Mouse (Mus musculus) heart, adult 18-20 months (tissue): ENCODE measurements around the gene Paqr4. TPM values are rescaled to one million over a fixed set of nuclear protein-coding genes. Genes with fewer than 3 reads are reported as not detected.
A peak's percentile ranks its signal among the peaks of the same experiment; 100 is the strongest.

Experiments used
- DNase-seq, 2 experiments: peaks; one replicate each; pipeline ENCODE4 v3.0.0; 2021 to 2022; ENCODE audit warnings: mixed read lengths in 1 of 2
- total RNA-seq, 2 experiments: library from RNA; stranded (reverse); gene quantifications; 2 replicates each; pipeline ENCODE4 v1.2.3; 2021

The Paqr4 gene
- total RNA-seq, 2 experiments from 2014 or later = 22.9 to 29.2 TPM

DNA sequence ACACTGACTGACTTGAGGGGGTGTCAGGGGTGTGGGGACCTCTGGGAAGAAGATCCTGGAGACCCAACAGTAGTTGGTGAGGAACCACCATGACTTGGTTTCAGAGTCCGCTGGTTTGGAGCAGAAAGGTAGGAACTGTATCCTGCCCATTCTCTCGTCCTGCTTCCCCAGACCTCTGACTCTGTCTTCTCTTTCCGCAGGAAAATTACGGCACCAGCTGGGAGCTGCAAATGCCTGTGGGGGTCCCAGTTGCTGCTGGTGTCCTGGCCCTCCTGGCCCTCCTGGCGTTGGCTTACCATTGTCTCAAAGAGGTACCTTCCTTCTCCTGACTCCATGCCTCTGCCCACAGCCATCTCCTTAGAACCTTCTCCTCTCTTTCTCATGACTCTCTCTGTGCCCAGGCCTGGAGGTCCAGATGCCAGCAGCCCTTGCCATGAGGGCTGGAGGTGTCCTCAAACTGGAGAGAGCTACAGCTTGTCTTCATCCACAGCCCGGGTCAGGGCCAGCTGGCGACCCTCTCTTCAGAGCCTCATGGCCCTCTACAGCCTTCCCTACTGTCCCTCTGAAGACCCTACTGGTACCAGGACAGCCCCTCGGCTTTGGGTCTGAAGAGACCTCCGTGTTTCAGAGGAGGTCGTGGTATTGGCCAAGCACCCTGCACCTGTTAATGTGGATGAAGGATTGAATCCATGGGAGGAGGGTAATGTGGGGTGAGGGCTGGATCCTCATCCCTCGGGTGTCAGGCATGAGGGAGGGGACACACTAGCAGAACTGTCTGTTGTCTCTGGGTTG, 8.9 kb upstream of the Paqr4 start:
- no peak for DNase-seq

- peak; percentile 89 to 92 for DNase-seq
Measured at GRCm38 (mm10) chr17:23748631-23749391, 8.1 kb upstream of the Paqr4 start.

- no peak for DNase-seq
Measured at GRCm38 (mm10) chr17:23748026-23748425, 7.4 kb upstream of the Paqr4 start.

DNA sequence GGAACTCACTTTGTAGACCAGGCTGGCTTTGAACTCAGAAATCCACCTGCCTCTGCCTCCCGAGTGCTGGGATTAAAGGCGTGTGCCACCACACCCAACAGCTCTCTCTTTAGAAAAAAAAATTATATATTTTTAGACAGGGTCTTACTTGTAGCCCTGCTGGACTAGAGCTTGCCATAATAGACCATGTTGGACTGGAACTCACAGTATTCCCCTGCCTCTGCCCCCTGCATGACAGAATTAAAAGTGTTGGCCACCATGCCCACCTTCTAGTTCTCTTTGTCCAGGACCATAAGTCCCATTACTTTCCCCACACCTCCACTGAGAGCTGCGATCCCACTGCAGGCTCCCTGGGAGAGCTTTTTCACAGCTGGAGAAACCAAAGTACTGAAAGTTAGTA, 6.8 kb upstream of the Paqr4 start:
- no peak for DNase-seq

- DNase-seq = no peak
Measured at GRCm38 (mm10) chr17:23746767-23747166, 6.1 kb upstream of the Paqr4 start.

DNA sequence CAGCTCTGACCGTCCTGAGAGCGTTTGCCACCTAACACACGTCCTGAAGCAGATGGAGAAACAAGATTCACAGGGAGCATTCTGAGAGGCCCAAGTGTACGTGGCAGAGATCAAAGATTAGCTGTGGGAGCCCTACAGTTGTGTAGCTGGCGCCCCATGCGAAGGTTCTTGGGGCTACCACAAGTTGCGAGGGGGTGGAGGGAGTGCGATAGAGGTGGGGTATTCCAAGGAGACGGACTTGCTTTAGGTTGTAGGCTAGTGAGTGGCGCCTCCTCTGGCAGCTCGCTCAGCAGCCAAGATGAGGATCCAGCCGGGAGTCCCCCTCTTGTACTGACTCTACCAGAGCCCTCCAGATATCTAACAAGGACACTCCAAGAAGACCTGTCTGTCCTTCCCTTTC, 5.6 kb upstream of the Paqr4 start:
- DNase-seq = no peak

DNA sequence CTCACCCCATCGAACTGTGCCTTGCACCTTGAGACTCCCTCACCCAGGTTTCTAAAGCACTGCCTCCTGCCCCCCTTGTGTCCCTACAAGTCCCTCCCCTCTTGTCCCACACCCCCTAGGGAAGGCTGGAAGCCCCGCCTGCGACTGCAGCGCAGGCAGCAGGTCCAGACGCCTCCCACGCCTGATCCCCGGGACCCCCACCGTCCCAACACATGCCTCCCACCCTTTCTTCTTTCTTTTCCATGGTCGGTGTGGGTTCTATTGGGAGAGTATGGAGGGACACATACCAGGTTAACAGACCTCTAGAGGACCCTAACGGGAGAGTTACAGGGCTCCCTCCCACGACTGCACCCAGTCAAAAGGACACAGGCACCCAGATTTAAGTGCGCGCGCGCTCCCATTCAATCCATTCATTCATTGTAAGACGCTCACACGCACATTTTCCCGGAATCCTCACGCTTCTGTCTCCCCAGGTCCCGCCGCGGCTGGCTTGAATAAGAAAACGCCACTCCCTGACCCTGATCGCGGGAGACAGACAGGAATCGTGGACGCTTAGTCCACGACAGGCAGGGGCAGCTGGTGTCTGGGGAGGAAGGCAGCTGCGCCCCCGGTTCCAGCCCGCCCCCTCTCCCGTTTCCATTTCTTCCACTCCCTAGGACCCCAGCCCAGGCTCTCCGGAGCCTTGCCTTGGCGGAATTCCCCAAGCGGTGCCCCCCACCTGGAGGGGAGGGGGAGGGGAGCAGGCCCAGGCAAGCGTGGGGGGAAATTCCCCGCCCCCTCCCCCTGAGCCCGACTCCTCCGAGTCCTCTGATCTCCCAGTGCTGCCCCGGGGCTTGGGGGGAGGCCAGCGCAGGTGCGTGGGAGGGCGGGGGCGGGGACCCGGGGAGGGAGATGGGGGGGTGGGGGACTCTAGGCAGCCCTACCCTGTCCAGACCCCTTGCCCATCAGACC, 4.9 kb upstream of the Paqr4 start, which contains the start of gene Kremen2:
Gene Kremen2 (minus strand): TSS at position 533 of the 951 bp plus-strand sequence.
- no peak for DNase-seq

GRCm38 (mm10) chr17:23744651-23745050, 4.0 kb upstream of the Paqr4 start:
- DNase-seq = no peak

GRCm38 (mm10) chr17:23744076-23744475, 3.4 kb upstream of the Paqr4 start:
- DNase-seq = no peak

- DNase-seq = no peak
Measured at GRCm38 (mm10) chr17:23742941-23743340, 2.3 kb upstream of the Paqr4 start.

DNA sequence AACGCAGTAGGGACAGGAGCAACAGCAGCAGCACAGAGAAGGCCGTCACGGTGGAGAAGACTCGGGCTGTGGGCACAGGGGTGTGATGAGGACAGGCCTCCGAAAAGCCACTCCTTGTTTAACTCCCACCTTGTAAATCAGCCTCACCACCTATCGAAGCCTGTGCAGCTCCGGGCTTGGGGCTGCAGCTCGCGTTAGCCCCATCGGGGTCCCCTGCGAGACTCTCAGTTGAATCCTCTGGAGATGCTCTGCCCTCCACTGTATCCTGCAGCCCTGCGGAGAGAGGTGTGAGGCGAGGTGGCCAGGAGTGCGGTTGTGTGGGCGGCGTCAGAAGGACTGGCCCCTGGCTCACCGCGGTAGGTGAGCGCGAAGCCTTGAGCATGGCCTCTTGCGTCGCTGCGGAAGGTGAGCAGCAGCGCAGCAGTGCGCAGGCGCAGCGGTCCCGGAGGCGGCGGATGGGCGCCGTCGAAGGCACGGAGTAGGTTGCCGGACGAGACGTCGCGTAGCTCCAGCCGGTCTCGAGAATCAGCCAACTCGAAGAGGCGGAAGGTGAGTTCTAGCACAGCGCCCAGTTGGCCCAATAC, 1.6 kb upstream of the Paqr4 start:
- DNase-seq = no peak

DNA sequence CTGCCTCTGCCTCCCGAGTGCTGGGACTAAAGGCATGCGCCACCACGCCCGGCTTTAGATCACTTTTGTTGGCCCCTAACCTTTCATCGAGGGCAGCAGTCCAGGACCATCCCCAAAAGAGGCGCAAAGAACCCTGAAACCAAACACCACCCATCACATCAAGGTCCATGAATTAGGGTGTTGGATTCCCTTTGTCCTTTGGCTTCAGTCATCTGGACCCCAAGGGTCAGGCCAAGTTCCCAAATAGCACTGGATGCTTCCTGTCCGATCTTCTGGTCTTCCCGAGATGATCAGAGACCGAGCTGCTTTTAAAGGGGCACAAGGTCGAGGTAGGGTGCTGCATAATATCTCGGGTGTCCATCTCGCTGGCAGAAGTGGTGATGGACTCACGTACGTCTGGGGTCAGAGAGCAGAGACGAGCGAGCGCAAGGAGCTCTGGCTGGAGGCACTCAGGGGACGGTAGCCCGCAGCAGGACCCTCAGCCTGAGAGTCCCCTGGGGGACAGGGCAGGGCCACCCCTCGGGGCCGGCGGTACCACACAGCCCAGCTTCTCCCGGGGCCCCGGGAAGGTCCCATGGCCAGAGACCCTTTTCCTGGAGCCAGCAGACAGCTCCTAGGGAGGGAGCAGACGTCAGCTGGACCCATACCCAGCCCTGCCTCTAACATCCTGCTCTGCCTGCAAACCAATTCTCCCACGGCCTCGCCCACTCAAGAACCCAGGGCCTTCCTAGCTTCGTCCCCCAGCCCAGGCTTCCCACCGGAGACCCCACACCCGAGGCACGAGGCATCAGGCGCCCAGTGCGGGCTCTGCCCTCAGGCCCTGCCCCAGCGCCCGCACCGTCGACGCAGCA, 917 bp upstream of the Paqr4 start:
- DNase-seq = no peak

DNA sequence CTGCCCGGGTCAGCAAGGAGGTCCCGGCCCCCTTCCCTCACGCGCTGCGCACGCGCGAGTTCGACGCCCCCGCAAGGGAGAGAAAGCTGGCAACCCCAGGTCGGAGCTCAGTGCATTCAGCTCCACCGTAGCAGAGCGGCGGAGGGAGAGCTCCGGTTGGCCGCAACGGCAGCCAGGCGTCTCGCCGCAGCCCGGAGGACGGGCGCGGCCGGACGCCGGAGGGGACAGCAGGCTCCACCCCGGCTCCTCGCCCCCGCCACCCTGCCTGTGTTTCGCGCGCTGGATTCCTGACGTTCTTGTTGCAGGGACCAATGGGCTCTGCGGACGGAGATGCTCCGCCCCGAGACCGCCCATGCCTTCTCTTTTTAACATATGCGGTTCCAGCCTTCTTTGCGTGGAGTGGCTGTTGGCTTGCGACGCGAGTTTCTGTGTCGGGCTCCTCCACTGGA, 507 bp downstream of the Paqr4 start:
- DNase-seq = peak; percentile 92 to 96

DNA sequence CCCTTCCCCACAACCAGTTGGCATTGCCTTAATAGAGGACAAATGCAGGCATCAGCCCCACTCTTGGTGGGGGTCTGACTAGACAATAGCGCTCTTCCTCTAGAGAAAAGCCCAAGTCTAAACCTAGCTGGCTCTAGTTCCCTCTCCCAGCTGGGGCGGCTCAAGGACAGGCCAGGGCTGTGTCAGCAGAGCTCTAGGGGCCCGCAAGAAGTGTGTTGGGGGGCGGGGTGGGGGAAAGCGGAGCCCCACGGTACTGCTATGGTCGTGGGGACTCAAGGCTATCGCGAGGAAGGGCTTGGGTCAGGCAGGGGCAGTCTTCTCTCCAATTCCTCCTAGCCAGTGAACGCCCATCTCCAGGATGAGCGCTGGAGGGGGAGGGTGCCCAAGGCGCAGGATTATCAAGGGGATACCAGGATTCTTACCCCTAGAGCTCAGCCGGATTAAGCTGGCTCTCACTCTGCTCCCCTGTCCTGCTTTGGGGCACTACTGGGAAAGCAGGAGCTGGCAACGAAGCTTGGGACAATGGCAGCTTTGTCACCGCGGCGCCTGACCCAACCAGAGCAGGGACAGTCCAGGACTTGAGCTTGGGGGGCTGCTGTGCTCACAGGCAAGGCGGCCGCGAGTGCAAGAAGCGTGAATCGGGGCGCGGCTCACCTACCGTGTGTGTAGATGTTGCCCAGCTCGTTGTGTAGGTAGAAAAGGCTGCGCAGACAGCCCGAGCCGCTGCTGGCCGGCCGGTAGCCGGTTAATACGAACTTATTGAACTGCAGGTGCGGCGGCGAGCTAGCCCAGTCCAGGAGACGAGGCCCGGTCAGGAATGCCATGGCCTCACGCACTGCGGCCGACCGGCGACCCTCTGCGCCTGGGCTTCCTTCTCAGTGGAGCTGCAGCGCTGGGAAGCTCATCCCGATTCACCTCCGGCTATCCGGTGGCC, 1.2 kb downstream of the Paqr4 start:
- peak in 1 of 2 experiments; percentile 49 for DNase-seq

DNA sequence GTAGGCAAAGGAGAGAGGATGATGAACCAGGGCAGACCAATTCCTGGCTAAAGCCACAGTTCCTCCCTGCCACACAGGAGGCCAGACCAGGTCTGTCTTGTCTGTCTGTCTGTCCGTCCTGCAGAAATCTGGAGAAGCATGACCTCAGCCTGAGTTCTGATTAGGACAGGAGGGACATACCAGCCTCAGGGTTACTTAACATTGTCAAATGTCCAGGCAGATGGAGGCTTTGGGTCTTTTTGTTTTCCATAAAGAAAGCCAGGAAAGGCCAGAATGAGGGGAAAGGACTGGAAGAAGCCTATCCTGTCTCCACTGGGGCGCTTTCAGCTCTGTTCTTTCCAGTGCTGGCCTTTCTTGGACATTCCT, 1.8 kb downstream of the Paqr4 start:
- DNase-seq = no peak

DNA sequence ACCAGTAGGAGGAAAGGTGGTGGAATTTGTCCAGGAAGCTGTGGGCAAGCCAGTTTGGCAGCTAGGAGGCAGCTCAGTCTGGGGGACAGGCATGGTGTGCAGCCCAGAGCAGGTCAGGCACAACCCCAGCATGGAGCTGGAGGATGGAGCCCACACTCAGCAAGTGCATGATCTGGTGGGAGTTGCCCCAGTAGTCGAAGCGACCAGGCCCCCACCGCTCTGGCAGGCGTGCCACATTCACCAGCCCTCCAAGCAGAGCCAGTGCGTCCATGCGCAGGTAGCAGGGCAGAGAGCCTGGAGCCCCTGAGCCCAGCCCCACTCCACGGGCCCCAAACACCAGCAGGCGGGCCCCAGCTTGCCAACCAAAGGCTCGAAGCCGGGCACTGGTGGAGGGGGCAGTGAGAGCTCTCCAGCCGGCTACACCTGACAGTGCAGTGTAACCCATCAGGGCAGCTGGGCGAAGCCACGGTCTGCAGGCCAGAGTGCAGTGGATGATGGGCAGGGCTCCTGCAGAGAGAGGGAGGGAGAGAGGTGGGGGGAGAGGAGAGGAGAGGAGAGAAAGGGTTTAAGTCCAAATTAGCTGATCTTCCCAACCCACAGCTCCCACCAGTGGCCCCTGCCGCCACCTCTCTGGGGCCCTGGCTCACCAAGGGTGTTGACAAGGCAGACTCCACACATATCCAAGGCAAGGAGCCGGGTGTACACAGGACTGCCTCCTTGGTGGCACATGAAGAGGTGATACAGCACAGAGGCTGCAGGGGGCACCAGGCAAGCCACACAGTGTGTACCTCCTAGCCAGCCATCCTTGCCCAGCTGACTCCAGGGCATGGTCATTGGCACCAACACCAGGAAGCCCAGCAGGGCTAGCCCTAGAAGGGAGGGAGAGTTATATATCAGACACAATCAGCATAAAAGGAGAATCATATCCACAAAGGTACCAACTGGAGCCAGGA, 2.9 kb downstream of the Paqr4 start:
- no peak for DNase-seq

GRCm38 (mm10) chr17:23734341-23734740, 6.3 kb downstream of the Paqr4 start:
- no peak for DNase-seq

DNA sequence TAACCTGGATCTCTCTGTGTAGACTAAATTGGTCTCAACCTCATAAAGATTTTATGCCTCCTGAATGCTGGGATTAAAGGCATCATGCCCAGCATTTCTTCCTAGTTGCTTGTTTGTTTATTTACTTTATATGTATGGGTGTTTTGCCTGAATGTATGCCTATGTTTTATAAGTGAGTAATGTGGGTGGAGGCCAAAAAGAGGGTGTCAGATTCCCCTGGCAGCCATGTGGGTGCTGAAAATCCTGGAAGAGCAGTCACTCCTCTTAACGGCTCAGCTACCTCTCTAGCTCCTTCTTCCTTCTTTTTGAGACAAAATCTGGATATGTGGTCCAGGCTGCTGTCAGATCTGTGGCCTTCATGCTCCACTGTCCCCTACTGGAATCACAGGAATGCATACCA, 10.2 kb downstream of the Paqr4 start:
- no peak for DNase-seq

DNA sequence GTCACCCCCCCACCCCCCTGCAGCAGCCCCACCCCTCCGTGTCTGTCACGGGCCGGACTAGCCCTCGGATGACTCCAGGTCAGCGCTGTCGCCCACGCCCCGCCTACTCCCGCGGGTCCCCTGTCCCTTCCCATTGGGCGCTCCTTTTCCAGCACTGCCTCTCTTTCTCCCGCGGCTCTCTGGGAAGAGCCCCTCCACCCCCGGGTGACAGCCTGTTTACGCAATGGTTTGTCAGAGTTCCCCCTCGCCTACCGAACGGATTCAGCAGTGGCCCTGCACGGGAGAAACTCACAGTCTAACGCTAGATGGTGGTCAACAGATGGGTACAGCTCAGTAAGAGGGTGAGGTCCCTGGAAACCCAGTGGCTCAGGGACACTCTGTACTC, 13.9 kb downstream of the Paqr4 start:
- DNase-seq = peak; percentile 82 to 92
